Mouse (Mus musculus): Measurements from ENCODE around the gene Cilp.

GRCm38 (mm10) chr9:65304300-65304699 is 39.3 kb downstream of the Cilp start:
- TF ChIP-seq CTCF (IDR thresholded peaks at IDR 0.05; ENCODE audit: low read depth, low read length) = no peak
- TF ChIP-seq POLR2A (IDR thresholded peaks at IDR 0.05; ENCODE audit: extremely low read depth, insufficient read depth, low read length) = no peak
